Mouse (Mus musculus): ENCODE measurements around the gene Ercc8. TPM values are rescaled to one million over a fixed set of nuclear protein-coding genes. Genes with fewer than 3 reads are reported as not detected.

Ercc8 gene
- total RNA-seq (2021): 10 to 100 TPM; 15.2 to 16.0 TPM
- long read RNA-seq, experiment 1, partial matches to known transcripts: 1 of 10 reads
- long read RNA-seq, experiment 1, other reads (novel, unspliced or antisense): 3 of 10 reads
- long read RNA-seq, experiment 2, transcript Ercc8-205 (11 exons, 2,395 nt): major isoform, 5 of 15 reads
- long read RNA-seq, experiment 2, partial matches to known transcripts: 1 of 15 reads
- long read RNA-seq, experiment 2, other reads (novel, unspliced or antisense): 5 of 15 reads

DNA sequence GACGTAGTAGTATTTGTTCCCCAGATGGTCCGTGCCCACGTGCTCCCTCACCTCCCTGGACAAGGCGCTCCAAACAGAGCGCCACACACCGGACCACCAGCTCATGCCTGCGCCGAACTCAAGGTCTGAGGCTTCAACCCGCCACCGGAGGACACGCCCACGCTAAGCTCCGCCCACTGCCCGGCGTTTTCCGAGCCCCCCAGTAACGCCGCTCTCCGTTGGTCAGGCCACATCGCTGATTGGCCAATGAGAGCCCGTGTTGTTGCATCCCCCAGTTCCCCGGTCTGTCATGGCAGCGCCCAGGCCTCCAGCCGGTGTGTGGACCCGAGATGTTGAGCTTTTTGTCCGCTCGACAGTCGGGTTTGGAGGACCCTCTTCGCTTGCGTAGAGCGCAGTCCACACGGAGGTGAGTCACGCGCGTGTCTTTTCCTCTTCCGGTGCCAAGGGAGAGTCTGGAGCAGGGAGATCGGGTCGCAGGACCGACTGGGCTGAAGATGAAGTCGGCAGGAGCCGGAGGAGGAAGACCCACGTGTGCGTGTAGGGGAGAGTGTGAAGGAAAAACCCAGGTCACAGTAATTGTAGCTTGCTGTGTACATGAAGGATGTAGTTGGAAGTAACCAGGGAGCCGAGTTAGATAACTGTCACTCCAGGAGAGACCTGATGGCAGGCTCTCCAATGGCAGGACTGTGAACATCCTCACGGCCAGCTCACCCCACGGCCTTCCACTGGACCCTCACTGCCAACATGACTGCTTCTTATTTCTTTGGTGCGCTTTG is at the start of gene Ercc8, which contains the start of gene Ndufaf2:
TSS of gene Ercc8 (plus strand) at position 267 of the 776 bp plus-strand sequence.
TSS of gene Ndufaf2 (minus strand) at position 159 of the 776 bp plus-strand sequence.
- peak; percentile 96 to 97 for DNase-seq (ENCODE audit: low spot score in 2 of 2)

- no peak for DNase-seq (ENCODE audit: low spot score in 2 of 2)
Observed at GRCm38 (mm10) chr13:108110929-108111328, 47.6 kb upstream of the Ercc8 start.

GRCm38 (mm10) chr13:108113536-108113935 is 45.0 kb upstream of the Ercc8 start:
- DNase-seq (ENCODE audit: low spot score in 2 of 2): no peak

DNA sequence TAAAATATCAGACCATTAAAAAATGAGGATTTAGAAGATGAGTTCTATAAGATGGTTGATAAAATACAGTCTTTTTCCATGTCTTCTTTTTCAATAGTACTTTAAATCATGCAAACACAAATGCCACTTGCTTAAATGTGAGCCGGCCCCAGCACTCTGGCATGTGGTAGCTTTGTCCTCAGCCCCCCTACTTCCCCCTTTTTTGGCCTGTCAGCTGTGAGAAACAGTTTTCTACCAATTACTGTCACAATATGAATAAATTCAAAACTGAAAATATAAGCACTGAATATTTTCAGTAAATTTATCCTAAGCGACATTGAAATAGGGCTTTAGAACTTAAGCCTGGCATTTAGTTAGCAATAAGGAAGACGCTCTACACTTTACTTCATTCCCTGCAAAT is 44.3 kb upstream of the Ercc8 start:
- no peak for DNase-seq (ENCODE audit: low spot score in 2 of 2)

GRCm38 (mm10) chr13:108117654-108118053 is 40.9 kb upstream of the Ercc8 start:
- DNase-seq (ENCODE audit: low spot score in 2 of 2): no peak

- no peak for DNase-seq (ENCODE audit: low spot score in 2 of 2)
Observed at GRCm38 (mm10) chr13:108118188-108118587, 40.3 kb upstream of the Ercc8 start.

DNA sequence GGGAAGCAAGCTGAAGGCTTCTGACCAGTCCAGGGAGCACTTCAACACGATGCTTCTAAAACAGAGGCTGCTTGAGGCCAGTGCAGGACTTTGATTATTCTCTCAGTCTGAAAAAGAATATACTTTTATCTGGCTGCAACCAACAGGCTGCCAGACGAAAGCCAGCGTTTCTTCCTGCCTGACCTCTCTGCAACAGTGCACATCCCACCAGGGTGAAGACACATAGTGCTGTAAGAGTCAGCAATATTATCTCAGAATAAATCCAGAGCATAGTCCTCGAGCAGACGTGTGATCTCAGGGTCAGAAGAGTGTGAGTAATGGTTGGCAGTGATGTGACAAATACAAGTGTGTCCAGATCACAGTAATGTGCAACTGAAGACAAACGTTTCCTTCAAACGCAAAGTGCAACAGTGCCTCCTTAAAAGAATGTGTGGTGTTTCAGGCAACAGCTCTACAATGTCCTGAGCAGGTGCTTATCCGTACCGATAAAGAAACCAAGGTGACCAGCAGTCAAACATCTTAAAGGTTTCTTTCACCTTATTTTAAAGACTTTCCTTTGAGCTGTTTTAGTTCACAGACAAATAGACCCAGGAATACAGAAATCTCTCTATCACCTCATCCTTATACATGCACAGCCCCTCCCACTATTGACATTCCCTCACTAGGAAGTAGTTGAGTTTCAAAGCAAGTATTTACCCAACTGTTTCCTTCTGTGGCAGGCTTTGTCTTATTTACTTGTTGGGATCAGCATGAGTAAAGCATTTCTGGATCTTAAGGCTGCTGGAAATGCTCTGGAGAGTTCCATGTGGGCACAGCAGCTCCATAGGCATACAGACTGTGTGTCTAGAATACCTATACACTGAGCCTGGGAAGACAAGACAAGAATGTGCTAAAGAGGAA is 38.9 kb upstream of the Ercc8 start:
- no peak for DNase-seq (ENCODE audit: low spot score in 2 of 2)

GRCm38 (mm10) chr13:108123109-108123723 is 35.3 kb upstream of the Ercc8 start:
- DNase-seq (ENCODE audit: low spot score in 2 of 2): no peak

DNA sequence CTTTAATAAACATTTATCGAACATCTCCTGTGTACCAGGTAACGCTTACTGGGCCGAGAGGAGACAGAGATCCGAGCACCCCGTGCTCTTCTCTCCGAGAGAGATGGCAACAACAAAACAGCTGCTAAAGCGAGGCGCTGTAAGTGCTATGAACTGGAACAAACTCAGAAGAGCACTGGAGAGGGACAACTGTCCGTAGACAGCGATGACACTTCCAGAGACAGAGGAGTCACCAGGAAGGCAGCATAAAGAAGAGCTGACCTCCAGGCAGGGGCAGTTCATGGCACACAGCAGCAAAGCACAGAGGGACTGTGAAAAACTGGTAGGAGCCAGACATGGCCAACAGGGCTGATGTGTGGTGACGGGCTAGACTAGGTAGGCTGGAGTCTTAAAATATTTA is 34.4 kb upstream of the Ercc8 start:
- DNase-seq (ENCODE audit: low spot score in 2 of 2): no peak

GRCm38 (mm10) chr13:108126246-108126645 is 32.3 kb upstream of the Ercc8 start:
- no peak for DNase-seq (ENCODE audit: low spot score in 2 of 2)

- DNase-seq (ENCODE audit: low spot score in 2 of 2): peak in 1 of 2 experiments; percentile 16
Observed at GRCm38 (mm10) chr13:108127130-108127529, 31.4 kb upstream of the Ercc8 start.

- no peak for DNase-seq (ENCODE audit: low spot score in 2 of 2)
Observed at GRCm38 (mm10) chr13:108127883-108128282, 30.6 kb upstream of the Ercc8 start.

- no peak for DNase-seq (ENCODE audit: low spot score in 2 of 2)
Observed at GRCm38 (mm10) chr13:108129070-108129469, 29.5 kb upstream of the Ercc8 start.

- peak; percentile 19 to 44 for DNase-seq (ENCODE audit: low spot score in 2 of 2)
Observed at GRCm38 (mm10) chr13:108130737-108131136, 27.8 kb upstream of the Ercc8 start.

- no peak for DNase-seq (ENCODE audit: low spot score in 2 of 2)
Observed at GRCm38 (mm10) chr13:108132031-108132819, 26.3 kb upstream of the Ercc8 start.

- DNase-seq (ENCODE audit: low spot score in 2 of 2): no peak
Observed at GRCm38 (mm10) chr13:108135617-108136016, 22.9 kb upstream of the Ercc8 start.

- DNase-seq (ENCODE audit: low spot score in 2 of 2): no peak
Observed at GRCm38 (mm10) chr13:108138403-108138977, 20.0 kb upstream of the Ercc8 start.

DNA sequence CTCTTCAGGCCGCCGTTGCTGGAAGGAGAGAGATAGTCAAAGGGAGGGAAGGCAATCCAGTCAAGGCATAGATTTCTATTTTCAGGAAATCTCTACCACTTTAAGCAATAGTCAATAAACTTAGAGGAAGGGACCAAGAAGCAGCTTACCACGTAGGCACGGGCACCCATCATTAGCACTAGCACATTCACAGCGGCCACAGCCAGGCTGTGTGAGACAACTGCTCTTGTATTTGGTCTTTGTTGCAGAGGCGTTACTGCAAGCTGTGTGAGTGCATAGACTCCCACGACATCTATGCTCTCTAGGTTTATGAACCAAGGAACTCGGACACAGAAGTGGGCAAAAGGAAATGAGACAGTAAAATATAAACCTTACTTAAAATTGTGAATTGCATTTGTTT is 14.4 kb upstream of the Ercc8 start:
- no peak for DNase-seq (ENCODE audit: low spot score in 2 of 2)

GRCm38 (mm10) chr13:108151782-108152181 is 6.7 kb upstream of the Ercc8 start:
- no peak for DNase-seq (ENCODE audit: low spot score in 2 of 2)

Data from left cerebral cortex, adult 18-20 months (tissue).